Mouse (Mus musculus) small intestine, adult 2 months (tissue): Measurements from ENCODE around the gene Ivns1abp.

ENCODE experiments used
- CTCF ChIP-seq: fragments of 200-500 bp; IDR thresholded peaks from 2 replicates; pipeline ENCODE4 v1.5.1; 2012; ENCODE audit warnings: low read depth, mild to moderate bottlenecking, control low read depth, inconsistent platforms, low read length, moderate library complexity, mixed read lengths; ENCODE audit not compliant: insufficient replicate concordance, insufficient read length; ENCODE audit errors: extremely low read depth
- POLR2A ChIP-seq: fragments of 200-500 bp; IDR thresholded peaks from 2 replicates; pipeline ENCODE4 v1.6.1; 2012; ENCODE audit warnings: low read depth, mild to moderate bottlenecking, control low read depth, inconsistent platforms, low read length, moderate library complexity

DNA sequence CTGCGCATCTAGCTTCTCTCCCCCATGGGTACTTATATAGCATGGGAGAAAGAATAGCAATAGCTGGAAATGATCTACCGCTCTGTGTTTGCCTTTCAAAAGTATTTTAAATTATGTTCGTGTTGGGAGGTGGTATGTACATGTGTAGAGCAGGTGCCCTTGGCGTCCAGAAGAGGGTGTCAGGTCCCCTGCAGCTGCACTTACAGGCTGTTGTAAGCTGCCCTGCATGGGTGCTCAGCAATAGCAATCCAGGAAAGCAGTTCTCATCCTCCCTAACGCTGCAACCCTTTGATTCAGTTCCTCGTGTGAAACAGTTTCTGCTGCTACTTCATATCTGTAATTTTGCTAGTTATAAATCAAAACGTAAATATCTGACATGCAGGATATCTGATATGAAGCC, 14.7 kb upstream of the Ivns1abp start:
- no peak for TF ChIP-seq CTCF
- no peak for TF ChIP-seq POLR2A
